Mouse (Mus musculus) cerebellum, adult 9-11 months (tissue): ENCODE measurements around the gene Hsd17b10.
A peak's percentile ranks its signal among the peaks of the same experiment; 100 is the strongest.

Experiments
- DNase-seq: peaks from one replicate; pipeline ENCODE4 v3.0.0; 2022

Gene Hsd17b10

GRCm38 (mm10) chrX:152001737-152002710 lies at the start of gene Hsd17b10:
Gene Hsd17b10, plus strand, starts transcription at chrX:152001845.
- peak; percentile 86 for DNase-seq

GRCm38 (mm10) chrX:151999006-151999710 lies 2.5 kb upstream of the Hsd17b10 start:
- DNase-seq, result no peak

DNA sequence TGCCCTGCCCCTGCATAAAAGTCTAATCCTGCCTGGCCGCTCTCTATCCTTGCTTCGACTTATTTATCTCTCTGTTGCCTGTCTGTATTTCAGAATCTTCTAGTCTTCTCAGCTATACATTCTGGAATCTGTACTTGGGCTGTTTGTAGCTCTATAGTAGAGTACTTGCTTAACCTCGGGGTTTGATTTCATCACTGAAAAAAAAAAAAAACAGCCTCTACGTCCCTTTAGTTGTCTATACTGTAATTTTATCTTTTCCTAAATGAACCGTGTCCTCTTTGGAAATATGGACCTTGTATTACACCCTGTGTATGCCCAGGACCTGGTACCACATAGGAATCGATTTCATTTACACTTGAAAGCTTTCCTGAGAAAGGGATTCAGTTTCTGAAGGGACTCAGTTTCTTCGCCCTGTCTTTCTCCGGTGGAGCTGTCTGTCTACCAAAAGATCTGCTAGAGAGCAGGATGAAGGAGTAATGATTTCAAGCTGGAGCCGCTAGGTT lies 412 bp upstream of the Hsd17b10 start:
- no peak for DNase-seq

DNA sequence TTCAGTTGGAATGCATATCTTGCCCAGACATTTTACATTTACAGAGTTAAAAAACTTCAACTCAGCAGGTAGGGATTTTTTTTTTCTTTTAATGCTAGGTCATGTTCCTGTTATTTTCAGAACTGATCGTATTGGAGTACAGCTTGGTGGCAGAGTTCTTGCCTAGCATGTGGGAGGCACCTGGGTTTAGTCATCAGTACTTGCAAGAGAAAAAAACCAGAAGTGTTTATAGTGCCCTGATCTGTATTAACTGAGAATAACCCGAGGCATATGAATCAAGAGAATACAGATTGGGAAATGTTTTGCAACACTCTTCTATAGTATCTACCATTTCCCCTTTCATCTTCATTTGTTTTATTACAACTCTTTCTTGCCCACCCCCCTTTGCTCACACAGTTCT lies 1.2 kb downstream of the Hsd17b10 start:
- DNase-seq, result no peak

DNA sequence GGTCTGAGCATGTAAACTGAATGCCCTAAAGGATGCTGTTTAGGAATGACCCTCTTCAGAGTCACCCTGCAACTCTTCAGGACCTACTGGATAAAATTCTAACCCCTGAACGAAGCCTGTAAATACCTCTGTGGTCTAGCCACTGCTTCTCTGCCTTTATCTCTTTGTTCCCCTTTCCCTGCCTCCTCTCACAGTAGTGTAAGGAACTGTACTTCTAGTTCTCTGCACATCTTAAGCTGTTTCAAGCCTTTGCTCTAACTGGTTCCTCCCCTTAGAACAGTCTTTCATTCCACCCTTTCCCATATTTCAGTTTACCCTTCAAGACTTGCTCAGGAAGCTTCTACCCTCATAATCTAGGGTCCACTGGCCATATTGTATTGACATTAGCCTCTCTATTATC lies 6.2 kb downstream of the Hsd17b10 start:
- DNase-seq, result no peak

DNA sequence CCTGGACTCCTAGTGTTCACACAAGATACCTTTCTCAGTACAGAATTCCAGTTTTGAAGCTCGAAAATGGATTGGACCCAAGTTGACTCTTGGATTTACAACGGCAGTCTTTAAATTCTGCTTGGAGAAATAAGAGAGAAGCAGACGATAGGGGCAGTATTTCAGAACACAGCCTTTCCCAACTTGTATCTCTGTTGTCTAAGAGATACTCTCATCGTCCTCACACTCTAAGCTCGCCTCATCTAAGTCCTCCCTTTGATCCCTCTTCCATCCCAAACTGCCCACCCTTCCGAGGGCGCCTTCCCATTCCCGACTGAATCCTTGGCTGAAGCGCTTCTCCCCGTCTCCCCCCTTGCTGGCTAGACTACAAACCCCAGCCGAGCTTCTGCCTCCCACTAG lies 14.1 kb downstream of the Hsd17b10 start:
- DNase-seq, result no peak

DNA sequence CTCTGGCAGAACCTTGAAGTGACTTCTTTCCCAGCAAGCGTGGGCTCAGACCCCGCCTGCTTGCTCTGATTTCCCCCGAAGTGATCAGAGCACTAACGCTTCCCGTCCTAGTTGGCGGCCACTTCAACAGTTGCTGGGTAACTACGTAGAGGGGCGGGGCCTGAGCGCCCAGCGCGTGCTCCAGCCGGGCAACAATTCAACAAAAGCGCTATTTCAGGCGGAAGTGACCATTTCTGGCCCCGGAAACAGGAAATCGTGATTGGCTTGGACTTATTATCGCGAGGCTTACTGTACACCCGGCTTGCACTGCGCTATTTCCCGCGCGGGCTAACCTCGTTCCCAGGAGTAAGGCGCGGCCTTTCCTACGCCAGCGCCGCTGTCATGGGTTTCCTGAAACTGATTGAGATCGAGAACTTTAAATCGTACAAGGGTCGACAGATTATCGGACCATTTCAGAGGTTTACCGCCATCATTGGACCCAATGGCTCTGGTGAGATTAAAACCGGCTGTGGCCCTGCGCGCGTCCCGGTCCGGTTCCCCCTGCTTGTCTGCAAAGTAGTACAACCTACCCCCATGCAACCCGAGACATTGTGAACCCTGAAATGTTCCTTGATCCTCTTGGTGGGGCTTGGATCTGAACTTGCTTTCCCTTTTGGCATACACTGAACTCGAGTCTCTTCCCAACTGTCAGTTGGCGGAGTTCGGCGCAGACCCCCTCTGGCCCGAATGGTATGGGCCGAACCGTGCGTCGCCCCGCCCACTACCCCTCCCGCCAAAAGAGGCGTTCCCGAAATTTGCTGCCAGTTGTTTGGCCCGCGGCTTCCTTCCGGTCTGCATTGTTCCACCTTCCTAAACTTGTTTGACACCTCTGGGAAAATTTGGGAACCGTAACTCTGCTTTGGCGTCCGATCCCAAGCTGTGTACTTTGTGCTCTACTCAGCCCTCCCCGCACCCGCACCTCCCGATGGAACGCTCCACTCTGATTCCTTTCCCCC lies 14.8 kb downstream of the Hsd17b10 start, which contains the start of the genes Ribc1 and Smc1a:
TSS of gene Ribc1 (minus strand) at position 145 of the 995 bp plus-strand sequence.
TSS of gene Smc1a (plus strand) at position 278 of the 995 bp plus-strand sequence.
- peak; percentile 92 for DNase-seq

DNA sequence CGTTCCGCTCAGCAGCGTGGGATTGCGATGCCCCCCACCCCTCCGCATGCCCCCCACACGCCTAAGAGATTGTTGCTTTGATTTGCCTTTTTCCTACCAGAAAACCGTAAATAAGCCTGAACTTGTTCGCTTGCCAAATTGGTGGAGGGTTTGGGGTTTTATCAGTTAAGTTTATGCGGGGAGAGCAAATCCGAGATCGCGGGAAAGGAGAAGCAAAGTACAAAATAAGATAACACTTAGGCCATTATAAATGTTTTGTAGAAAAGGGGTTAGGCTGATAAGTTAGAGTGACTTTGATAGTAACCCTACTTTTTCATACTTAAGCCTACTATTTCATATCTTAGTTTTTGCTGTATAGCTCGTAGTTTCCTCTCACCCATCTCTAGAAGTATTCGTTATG lies 15.5 kb downstream of the Hsd17b10 start:
- no peak for DNase-seq

DNA sequence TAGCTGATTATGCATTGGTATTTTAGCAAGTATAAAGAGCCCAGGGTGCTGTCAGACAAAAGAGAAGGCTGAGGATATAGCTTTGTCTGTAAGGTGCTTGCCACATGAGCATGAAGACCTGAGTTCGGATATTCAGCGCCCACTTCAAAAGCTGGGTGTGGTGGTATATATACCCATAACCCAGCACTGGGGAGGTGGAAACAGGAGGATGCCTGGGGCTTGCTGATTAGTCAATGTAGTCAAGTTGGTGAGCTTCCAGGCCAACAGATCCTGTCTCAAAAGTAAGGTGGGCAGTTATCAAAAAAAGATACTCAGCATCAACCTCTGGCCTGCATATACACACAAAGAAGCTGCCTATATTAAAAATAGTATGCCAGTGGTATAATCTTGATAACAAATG lies 17.6 kb downstream of the Hsd17b10 start:
- DNase-seq, result no peak

GRCm38 (mm10) chrX:152039865-152040264 lies 38.2 kb downstream of the Hsd17b10 start:
- no peak for DNase-seq

DNA sequence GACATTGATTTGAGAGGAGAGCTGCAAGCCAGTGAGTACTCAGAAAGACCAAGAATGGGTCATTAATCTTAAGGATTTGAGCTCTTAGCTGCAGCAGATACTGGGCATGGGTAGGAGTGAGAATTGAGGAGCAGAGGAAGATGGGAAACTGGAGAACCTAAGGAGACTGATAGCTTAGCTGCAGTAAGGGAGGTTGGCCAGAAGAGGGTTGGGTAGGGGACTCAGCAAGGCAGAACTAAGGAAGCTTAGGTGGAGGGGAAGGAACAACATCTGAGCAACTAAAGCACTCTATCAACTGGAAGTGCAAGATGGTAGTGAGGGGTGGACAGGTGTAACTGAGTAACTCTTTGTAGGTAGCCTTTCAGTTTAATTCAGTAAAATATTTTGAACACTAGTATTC lies 45.6 kb downstream of the Hsd17b10 start:
- no peak for DNase-seq

- DNase-seq, result no peak
These were observed 50.9 kb downstream of the Hsd17b10 start for GRCm38 (mm10) chrX:152052546-152052945.
